Mouse (Mus musculus) embryo, embryonic 11.5 days (tissue): ENCODE data around the gene Slc38a1.
A peak's percentile ranks its signal among the peaks of the same experiment; 100 is the strongest.

Experiments
- DNase-seq: peaks from one replicate; pipeline ENCODE4 v3.0.0-alpha.2; 2012; ENCODE audit warnings: low read depth, low spot score

The Slc38a1 gene

DNA sequence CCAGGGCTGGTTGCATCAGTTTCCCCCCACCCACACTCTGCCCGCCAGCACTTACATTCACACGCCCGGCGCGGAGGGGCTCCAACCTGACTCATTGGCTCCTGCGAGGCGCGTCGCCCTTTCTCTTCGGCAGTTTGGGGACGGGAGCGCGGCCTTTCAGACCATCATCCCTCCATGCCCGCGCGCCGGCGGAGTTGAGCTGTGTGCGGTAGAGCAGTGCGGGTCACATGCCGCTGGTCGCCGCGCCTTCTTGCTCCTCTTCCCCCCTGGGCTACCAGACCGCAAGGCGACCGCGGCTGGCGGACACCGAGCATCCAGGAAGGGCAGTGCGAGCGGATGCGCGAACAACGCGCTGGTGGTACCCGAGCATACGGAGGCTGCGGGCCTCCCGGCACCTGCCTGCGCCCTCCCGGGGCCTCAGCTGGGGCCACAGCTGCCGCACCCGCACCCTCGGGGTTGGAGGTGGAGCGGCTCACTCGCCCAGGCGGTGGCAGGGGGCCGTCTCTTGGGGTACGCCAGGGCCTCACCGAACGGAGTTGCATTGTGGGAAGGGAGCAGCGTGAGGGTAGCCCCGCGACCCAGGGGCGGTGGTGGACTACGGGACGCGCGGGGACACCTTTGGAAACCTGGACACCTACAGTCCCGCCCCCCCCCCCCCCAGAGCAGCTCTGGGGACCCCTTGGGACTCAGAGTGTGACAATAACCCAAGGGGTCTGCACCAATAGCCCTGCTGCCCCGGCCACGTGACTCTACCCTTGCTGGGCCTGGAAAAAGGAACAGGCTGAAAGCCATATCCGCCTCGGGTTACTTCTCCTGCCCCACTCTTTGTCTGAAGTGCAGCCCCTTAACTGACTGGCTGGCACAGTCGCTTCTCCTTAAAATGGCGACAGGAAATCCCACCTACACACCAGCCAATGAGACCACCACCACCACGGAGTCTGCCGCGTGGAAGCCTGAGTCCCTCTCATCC is at the start of gene Slc38a1:
Gene Slc38a1 (minus strand): TSS at position 478 of the 970 bp plus-strand sequence.
- DNase-seq, result peak; percentile 66

DNA sequence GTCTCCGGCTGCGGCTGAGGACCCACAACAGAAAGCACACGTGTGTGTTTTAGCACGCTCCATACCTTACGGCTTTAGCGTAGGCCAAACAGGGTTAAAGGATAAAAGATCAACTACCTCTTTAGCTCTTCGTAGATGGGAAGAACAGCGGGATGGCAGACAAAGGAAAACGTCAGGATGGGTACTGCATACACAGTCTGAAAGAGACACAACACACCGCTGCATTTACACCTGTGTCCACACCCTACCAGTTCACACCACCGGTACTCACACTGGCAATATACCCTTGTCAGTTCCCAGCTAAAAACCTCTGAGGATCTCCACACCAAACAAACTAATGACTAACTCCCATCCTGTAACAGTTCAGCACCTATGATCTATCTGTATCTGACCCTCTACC is 49.7 kb upstream of the Slc38a1 start:
- DNase-seq, result no peak

DNA sequence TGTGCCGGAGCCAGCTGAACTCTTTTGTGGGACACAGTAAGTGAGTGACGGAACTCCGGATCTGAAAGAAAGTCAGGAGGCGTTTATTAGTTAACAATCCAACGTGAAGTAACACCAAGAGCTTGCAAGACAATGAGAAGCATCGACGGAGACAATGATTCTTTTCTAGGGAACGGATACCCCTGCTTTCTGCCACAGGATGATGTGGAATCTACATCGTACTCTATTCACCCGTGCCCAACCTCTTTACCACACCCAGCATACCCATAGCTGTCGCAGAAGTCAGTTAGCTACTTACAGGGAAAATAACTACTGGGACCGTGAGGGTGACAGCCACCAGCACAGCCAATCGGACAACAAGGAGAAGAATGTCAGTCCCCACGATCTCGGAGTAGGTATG is 48.7 kb upstream of the Slc38a1 start:
- DNase-seq, result no peak

DNA sequence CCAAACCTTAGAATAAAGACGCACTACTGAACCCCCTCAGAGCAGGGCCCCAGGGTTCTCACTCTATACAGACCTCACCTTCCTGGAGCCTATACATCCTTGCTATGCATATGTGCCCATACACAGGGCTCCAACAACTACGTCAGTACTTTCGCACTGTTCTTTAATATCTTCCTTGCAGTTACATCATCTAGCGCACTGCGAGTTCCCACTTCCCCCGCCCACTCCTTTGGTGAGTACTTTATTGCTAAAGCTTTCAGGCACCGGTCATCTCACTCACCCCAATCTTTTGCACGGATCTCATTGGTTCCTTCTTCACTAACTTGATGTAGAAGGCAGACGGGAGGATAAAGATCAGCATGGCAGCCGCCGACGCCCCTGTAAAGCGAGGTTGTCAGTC is 48.1 kb upstream of the Slc38a1 start:
- DNase-seq, result no peak

DNA sequence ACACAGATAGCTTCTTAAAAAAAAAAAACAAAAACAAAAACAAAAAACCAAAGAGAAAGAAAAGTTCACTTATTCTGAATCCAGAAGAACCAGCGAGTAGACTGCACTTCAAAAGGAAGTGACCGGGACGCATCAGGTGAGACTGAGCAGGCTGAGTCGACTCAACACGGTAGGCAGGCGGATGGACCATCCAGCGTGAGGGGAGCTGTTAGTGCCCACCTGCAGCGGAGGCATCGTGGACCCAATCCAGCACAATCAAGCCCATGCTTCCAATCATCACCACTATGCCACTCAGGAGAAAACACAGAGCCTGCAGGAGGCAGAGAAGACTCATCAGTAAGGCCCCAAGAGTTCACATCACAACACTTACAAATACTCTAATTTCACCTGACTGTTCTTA is 47.2 kb upstream of the Slc38a1 start:
- no peak for DNase-seq

DNA sequence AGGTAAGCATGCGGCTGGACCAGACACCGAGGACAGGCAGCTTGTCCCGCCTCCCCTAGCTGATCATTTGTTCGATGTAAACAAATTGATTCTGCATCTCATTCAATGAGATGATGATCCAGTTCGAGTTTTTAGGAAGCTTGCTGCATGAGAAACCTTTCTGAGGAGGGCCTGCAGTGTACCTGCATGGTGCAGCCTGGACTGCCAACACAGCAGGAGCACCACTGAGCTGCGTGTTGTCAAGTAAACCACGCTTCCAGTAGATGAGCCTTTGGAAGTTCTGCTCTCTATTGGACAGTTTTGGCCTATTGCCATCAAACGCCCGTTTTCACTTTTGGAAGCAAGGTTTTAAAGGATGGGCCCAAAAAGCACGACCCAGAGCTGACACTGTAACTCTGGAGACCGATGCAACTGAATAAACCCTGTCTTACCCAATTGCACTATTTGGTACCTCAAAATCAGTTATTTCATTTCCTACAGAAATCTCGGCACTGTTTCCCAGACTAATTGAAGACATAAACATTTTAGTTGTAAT is 46.1 kb upstream of the Slc38a1 start:
- no peak for DNase-seq

DNA sequence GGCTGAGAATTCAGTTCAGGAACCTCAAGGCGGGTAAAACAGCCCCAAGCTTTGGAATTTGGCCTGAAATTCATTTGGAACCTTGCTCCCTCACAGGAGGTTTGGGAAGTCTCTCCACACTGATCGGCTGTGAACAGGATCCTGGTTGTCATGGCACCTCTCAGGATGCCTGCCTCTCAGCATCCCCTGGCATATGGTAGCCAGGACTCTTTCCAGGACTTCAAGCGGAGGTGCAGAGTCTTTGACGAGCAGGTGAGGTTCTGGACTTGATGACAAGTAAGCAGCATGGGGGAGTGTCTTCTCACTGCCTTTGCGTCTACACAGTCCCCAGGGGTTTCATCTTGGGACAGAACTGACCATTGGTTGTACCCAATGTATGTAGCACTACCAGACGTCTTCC is 45.3 kb upstream of the Slc38a1 start:
- no peak for DNase-seq

DNA sequence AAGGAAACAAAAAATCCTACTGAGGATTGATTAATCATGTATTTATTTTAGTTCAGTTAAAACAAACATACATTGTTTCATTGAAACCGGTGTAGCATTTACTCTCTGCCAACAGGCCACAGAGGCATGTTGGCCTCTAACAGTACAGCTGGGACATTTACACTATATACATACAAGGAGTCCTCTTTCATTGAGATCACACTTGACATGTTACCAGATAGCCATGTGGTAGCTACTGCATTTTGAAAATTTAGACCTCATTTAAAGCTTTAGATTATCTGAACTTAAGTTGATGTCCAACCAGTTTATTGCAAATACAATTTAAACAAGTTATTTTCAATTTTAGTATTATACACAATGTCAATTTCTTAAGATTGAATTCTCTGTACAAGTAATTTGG is 44.7 kb upstream of the Slc38a1 start:
- DNase-seq, result no peak

DNA sequence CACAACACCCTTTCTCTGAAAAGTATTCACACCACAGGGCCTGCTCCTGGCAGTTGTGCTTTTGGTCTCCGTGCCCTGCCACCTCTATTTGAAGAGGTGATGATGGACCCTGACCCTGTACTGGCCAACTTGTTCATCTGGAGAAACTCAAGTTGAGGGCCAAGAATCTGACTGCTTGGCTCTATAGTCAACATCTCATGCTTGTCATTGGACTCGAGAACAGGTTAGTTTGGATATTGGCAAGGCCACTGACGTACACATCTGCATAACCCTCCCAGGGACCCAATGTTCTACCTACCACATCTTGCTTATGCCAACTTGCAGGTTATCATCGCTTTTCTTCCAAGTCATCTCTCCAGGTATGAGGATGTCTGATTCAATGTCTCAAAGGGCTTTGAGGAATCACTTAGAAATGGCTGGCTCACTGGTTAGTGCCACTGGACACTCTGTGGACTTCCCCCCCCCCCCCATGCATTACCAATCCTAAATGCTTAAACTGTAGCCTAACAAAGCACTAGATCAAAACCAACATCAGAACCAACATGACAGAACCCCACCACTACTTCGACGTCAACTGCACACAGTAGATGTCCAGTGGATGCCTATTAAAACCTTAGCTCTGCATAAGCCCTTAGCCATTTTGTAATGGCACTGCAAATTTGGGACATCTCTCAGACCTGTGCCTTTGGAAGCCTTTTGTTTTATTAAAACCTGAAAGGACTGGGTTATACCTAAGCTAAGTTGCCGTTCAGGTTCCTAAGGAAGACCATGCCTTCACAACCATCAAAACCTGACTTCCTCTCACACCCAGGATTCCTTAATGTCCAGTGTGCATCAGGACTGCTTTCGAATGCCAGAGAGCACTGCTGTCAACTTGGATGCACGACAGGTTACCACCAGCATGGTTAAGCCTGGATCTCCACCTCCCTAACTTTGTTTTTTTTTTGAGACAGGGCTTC is 43.8 kb upstream of the Slc38a1 start:
- no peak for DNase-seq

DNA sequence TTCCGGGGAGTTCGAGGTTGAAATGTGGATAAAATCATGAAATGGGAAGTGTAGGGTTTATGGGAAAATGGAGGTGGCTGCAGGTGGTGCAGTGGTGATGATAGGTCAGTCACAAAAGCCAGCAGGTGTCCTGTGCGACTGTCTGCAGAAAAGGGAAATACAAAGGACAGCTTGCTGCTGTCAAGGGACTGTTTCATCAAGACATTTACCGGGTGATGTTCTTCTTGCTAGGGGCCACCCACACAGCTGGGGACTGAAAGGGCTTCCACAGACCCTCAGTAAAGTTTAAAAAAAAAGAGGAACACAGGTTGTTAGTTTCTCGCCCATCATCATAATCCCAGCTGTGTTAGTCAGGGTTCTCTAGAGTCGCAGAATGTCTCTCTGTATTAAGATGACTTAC is 42.6 kb upstream of the Slc38a1 start:
- no peak for DNase-seq

DNA sequence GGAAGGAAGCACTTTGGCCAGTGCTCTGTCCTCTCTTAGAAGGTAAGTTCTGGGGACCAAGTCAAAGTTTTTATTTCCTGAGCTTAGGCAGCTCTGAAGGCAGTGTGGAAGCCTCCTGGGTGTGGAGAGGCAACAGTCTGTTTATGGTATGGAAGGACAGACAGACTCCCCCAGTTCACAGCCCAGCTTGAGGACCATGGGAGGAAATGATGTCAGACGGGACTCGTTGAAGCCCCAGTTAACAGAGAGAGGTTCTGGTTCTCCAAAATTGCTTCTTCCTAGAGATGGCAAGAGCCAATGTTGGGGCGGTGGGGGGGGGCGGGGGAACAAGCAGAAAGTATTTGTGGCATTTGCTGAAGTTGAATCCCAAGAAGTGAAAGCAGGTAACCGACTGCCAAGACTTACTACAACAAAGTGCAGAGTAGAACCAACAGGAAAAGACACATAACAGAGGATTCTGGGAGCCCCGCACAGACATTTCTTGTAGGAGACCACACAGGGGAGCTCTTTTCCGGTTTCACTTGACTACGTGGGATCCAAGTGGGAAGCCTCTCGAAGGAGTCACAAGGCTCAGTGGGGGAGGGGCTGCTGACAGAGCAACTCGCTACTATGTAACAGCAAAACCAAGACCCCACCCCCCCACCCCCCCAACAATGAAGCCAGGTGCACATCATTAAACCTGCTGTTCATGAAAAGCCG is 41.6 kb upstream of the Slc38a1 start:
- DNase-seq, result no peak

DNA sequence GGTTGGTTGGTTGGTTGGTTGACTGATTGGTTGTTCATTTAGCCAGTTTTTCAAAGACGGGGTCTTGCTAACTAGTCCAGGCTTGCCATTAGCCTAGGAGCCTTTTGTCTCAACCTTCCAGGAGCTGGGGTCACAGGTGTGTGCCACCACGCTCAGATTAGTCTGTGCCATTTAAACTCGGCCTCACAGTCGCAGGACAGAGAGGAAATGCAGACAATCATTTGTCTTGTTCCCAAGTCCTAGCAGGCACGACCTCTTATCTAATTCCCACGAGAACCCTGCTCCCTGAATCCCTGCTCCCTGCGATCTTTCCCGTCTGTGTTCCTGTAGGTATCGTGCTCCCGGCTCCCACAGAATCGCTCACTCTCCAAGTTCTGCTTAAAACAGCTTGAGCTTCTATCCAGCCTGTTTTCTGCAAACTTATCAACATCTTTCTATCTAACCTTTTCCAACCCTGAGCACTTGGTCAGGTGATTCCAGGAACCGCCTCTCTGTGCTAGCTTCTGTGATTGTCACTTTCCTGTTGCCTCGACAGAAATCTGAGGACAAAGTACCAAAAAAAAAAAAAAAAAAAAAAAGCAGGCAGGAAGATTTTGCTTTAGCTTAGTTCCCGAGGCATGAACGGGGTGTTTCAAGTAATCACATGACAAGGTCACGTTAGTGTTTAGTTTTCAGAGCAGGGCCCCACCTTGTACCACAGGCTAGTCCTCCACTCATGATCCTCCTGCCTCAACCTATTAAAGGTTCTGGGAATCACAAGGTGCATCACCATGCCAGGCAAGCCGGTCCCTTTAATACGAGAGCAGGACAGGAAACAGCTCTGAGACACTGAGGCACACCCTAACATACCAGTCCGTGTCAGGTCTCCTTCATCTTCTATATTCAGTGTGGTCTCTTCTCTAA is 36.4 kb upstream of the Slc38a1 start:
- no peak for DNase-seq

DNA sequence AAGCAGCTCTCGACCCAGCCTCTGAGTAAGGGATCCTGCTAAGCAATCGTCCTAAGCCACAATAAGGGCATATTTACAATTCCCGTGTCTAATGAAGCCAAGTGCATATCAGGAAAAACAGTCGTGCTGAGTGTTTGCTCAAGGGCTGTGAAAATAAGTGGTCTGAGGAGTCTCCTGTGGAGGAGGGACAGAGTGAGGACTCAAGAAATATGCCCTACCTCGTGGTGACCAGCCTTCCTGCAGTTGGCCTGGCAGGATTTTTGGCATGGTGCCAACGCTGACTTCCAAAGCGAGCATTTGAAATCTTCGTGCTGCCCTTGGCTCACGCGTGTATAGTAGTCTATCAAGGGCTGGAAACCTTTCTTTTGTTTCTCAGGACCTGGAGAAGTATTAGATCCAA is 33.8 kb upstream of the Slc38a1 start:
- no peak for DNase-seq

DNA sequence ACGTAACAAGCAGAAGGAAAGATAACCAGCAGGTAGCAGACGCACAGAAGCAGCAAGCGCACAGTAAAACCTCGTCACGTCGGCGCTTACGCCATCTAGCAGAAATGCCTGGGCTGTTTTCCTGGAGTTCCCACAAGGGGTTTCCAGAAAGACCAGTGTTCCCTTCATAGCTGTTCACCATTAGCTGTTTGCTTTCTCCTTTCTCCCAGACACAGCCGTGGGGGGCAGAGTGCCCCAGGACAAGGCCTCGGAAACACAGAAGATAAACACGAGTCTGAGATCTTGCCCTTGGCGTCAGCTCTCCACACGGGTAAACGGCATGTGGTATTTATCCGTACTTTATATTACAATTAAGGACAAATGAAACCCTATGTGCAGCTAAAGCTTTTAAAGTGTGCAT is 33.0 kb upstream of the Slc38a1 start:
- DNase-seq, result no peak

DNA sequence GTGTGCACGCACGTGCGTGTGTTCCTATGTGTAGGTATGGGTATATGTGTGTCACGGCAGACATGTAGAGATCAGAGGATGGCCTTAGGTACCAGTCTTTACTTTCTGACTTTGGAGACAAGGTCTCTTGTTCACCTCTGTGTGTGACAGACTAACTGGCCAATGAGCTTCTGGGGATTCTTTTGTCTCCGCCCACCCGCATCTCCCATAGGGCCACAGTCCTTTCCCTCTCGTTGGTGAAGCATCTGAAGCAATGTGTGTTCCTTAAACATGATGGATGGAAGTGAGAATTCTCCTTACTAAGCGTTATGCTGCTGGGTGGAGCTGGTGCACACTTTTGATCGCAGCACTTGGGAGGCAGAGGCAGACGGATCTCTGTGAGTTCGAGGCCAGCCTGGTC is 32.3 kb upstream of the Slc38a1 start:
- DNase-seq, result no peak

DNA sequence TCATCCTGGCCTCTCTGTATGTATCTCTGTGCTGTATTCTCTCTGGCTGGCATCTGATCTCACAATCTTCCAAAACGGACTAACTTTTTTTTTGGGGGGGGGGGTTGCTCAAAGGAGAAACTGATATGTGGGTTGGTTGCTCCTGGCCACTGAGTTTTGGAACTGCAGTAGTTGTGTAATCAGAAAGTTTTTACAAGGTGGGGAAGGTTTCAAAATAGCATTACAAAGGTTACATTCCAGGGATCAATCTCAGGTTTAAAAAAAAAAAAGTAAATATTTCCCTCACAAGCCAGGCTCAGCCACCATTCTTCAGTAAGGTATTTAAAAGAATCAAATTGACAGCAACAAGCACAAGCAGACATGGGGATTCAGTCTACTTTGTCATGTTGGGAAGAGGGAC is 31.4 kb upstream of the Slc38a1 start:
- no peak for DNase-seq

DNA sequence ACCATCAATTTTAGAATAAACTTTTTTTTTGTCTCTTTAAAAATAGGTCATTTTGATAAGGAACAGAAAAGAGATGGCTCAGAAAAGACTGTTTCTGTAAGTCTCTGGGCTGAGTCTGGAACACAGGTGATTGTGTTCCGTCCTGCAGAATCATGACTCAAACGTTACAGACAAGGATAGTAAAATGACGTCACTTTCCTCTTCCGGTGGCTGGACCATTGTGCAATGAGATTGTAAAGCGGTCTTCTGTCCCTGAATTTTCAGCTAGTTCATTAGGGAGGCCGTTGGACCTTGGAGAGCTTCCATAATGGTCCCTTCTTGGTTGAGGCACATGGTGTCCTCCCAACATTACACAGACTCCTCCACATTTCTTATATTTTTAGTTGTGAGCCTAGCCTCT is 27.0 kb upstream of the Slc38a1 start:
- no peak for DNase-seq

DNA sequence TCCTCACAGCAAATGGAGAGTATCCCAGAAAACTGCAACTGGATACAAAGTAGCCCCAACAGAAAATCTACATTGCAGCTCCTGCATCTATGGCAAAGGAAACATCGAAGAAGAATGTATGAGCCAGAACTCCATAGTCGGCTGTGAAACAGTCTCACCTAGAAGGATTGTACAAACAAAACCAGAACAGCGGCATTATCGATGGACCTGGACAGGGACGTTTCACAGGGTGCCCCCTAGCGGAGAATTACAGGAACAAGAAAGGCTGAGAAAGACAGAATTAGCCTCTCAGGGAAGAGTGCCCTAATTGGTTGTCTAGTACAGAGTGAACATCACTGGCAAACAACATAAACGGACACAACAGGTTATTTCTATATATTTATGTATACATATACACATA is 23.9 kb upstream of the Slc38a1 start:
- peak; percentile 53 for DNase-seq

DNA sequence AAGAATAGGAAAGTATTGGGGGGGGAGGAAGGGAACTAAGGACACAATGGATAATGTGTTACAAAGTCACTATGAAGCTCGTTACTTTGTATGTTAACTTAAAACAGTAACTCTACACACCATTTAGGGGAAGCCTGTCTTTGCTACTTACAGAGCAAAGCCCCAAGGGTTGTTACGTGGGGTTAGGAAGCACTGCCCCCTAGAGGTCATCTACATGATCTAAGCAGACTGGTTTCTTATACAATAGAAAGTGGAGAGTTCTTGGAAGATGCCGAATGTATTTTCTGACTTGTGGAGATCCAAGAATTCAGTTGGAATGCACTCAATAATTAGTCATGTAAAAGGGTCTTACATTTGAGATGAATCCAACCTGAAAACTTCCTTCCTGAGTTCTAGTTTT is 23.2 kb upstream of the Slc38a1 start:
- peak; percentile 75 for DNase-seq

DNA sequence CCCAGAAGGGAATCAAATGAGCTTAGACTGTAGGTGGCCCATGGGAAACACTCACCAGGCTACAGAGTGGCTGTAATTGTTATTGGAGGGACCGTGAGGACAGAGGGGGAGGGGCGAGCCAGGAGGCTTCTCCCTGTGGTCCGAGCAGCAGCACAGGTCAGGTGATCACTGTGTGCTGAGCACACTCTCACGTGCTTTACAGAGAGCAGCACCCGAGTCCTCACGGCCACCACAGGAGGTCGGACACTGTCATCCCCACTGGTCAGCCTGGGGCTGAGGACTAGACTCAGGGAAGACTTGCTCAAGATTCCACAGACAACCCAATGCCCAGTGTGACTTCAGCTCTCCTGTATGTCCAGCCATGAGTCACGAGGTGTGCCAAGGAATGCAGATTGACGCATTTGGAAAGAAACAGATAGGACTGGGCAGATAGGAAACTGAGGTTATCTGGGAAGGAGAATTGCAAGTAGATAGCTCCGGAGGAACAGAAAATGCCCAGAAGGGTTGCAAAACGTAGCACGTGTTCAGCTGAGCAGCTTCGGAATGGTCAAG is 18.0 kb upstream of the Slc38a1 start:
- DNase-seq, result no peak
